Mouse (Mus musculus) erythroblast, adult 5-6 weeks (primary cell): Measurements from ENCODE around the gene Egfem1. TPM values are rescaled to one million over a fixed set of nuclear protein-coding genes. Genes with fewer than 3 reads are reported as not detected.

Experiments
- ATAC-seq: replicated peaks from 2 replicates; pipeline ENCODE4 v1.8.0; 2016; ENCODE audit warnings: moderate number of reproducible peaks, mild to moderate bottlenecking, moderate TSS enrichment, inconsistent platforms; ENCODE audit not compliant: poor library complexity, low FRiP score, severe bottlenecking
- total RNA-seq, 2 experiments: library from RNA; stranded (forward) in 1 of 2; stranded (reverse) in 1 of 2; fragments of 150-400 nt in 1 of 2; fragments of 200-764, 138-1000 nt in 1 of 2; gene quantifications; 2 replicates each; pipeline versions ENCODE4 v1.2.3 to v1.2.4; 2015 to 2017; ENCODE audit warnings: low replicate concordance in 2 of 2

Egfem1 gene
- total RNA-seq, 2 experiments from 2014 or later, result not detected

GRCm38 (mm10) chr3:29243600-29243999, 161.8 kb downstream of the Egfem1 start:
- ATAC-seq, result no peak

DNA sequence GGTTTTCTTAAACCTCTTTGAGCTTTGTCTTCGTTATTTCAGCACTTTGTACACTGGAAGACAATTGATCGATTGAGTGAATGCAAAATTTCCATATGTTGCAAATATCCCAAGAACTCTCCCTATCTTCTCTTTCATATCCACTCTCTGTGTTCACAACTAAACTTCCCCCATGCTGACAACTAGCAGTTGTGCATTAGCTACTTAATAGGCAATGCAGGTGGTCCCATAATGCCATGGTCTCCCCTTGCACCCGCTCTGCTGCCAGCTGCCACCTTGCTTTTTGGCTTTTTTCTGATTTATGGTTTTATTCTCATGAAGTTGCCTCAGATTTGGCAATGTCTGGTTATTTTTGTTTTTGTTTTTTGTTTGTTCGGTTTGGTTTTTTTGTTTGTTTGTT, 209.8 kb downstream of the Egfem1 start:
- ATAC-seq, result no peak

DNA sequence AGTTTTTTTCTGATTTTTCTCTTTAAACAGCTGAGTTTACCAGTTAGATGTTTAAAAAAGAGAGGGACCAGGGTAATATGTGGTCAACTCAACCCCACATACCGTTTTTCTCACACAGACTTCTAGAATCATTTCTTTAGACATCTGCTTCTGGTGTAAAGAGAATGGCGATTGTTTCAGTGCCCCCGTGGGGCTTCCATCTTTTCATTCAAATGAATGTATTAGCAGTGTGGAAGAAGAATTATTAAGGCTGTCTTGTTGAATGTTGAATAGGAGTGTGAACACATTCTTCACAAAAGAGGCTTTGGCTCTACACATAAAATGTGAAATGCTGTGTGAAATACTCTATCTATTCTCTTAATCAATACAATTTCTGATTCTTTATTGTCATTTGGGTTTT, 210.4 kb downstream of the Egfem1 start:
- ATAC-seq, result no peak

GRCm38 (mm10) chr3:29293230-29293629, 211.4 kb downstream of the Egfem1 start:
- ATAC-seq, result no peak

GRCm38 (mm10) chr3:29342223-29342791, 260.5 kb downstream of the Egfem1 start:
- ATAC-seq, result no peak

DNA sequence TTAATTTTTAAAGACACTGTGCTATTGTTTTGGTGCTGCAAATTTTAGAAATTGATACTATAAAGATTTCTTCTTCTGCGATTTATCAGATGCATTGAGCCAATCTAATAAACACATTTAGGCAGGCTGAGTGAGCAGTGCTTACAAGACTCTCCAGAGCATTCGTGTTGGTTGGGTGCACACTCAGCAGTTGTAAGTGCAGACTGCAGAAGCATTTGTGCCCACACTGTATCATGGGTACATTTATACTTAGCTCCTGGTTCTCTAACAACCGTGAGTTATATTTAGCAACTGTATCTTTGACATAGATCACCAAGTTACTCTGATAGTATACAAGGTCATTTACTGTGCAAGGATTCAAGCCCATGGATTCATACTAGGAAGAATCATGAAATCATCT, 264.0 kb downstream of the Egfem1 start:
- no peak for ATAC-seq

GRCm38 (mm10) chr3:29366907-29367306, 285.1 kb downstream of the Egfem1 start:
- no peak for ATAC-seq

- no peak for ATAC-seq
Measured at GRCm38 (mm10) chr3:29370519-29370918, 288.7 kb downstream of the Egfem1 start.

DNA sequence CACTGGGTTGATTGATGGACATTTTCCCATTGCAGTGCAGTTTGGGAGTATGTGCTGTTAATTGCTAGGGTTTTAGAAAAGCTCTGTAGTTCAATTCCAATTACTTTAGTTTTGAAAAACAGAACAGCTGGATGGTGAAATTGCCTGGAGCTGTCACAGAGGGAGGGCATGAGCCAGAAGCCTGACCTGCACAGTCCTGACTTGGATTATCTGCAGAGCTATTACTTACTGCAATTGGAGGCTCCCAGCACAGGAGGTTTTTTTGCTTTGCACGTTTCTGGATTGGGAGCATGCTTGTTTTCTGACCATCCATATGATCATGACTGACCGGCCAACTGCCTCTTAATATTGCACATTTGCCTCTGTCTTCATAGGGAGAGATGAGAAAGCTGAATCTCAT, 299.4 kb downstream of the Egfem1 start:
- ATAC-seq, result no peak

DNA sequence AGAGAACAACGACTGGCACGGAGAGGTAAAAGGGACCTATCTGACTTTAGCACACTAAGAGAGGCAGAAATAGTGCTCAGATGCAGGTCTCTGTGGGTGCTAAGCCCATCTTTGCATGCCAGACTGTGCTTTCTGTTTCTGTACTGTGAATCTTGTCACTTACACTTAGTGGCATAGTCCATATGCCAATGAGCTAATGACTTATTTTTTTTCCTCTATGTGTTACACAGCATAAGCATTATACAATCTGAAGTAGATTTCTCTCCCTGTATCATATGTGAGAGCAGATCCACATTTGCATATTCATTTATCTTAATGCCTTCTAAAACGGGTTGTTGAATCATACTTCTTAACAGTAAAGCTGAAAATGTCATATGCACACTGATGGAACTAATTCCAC, 317.2 kb downstream of the Egfem1 start:
- no peak for ATAC-seq

DNA sequence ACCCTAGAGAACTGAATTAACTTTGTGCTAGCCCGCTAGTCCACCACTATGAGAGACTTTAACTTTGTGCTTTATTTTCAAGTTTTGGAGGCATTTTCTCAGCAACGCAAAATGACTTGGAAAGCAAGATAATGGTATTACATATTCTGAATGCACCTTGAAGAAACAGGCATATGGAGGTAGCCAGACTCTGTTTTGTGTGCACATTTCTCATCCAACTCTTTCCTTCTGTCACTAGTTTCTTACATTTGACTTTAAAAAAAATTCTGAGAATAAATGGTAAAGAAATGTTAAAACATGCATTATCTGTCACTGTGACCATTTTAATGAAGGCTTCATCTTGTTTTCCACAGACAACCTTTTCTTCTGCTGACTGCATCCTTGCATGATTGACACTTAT, 339.8 kb downstream of the Egfem1 start:
- ATAC-seq, result no peak

GRCm38 (mm10) chr3:29432109-29433091, 350.6 kb downstream of the Egfem1 start:
- no peak for ATAC-seq

- no peak for ATAC-seq
Measured at GRCm38 (mm10) chr3:29443024-29443423, 361.2 kb downstream of the Egfem1 start.

DNA sequence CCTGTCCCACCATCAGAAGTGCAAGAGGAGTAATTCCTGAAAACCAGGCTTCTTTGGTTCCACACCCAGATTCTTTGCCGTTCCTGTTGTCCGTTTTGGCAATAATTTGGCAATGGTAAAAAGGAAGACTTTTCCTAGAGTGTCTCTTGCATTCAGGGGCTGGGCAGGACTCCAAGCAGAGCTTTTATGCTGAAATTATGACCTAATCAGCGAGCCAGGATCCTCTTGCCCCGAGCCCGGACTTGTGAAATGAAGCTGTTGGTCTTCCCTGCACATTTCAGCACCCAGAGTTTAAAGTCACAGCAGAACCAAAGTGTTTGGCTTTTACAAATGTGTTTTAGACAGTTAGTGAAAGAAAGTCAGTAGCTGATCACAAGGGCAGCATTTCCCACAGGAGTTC, 362.8 kb downstream of the Egfem1 start:
- no peak for ATAC-seq

DNA sequence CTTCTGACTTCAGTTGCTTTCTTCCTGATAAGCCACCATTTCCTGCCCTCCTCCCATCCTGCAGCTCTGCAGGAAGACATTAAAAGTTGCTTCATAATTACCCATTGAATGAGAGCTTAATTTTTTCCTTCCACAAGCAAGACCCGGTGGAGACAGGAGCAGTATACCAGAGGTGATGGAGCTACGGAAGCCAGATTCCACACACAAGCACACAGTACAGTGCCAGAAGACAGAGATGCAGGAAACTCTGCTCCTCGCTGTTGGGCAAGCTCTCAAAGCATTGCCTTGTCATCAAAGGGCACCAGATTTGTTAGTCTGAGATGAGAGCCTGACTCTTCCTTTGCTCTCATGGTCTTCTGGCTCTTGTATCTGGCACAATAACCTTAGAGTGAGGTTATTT, 364.3 kb downstream of the Egfem1 start:
- ATAC-seq, result no peak

- ATAC-seq, result no peak
Measured at GRCm38 (mm10) chr3:29448829-29449406, 367.1 kb downstream of the Egfem1 start.

GRCm38 (mm10) chr3:29498211-29498610, 416.4 kb downstream of the Egfem1 start:
- ATAC-seq, result no peak

GRCm38 (mm10) chr3:29499188-29499587, 417.4 kb downstream of the Egfem1 start:
- no peak for ATAC-seq

DNA sequence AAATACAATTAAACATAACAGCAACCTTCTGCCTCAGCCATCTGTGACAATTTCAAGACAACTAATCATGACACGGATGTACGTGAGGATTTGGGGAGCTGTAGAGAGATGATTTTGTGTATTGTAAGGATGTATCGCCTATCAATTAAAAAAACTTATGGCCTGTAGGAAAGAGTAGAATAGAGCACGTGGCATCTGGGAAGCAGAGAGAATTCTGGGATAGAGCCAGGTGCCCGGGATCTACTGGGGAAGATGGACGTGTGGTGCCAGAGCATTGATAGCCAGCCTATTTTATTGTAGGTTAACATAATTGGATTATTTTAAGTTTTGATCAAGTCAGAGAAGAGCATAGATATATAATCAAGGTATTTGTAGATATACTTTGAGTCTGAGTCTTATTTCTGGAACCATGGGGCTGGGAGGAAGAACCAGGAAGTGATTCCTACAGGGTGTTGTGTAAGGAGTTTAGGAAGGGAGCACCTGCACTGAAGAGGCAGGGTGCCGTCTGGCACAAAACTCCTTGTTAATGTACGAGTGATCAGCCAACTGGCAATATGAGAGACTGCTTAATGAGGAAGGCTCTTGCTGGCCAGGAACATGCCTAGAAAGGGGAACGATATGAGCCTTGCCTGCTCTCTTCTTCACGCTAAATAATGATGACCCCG, 443.6 kb downstream of the Egfem1 start:
- no peak for ATAC-seq

- no peak for ATAC-seq
Measured at GRCm38 (mm10) chr3:29525963-29526301, 444.1 kb downstream of the Egfem1 start.

DNA sequence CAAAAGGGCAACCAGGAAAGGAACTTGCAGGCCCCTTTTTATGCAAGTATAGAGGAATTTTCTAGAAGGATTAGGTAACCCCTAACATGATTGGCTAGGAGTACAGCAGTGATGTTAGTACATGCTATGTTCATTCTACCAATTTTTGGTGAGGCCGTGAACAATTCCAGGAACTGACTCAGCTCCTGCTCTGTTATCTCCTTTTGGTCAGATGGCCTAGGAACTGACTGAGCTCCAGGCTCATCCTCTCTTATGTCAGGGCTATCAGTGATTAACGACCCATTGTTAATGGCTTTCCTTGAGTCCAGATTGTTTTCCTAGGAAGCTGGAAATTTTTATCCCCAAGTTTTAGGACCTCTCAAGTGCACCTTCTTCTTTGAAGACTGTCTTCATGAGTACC, 457.4 kb downstream of the Egfem1 start:
- no peak for ATAC-seq
